Mouse (Mus musculus): ENCODE data around the gene Fbxo40.

DNA sequence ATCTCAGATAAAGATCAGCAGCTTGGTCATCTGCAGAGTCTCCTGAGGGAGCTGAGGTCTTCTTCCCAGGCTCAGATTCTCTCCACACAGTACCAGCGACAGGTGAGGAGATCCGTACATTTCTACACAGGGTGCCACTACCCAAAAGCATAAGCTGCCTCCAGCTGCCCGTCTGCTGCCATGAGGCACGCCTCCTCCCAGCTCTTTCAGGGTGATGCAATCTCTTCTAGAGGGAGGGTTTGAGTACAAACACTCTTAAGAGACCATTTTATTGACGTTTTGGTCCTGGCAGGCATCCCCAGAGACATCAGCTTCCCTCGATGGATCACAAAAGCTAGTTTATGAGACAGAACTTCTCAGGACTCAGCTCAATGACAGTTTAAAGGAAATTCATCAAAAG lies 64.5 kb downstream of the Fbxo40 start:
- TF ChIP-seq GATA1 (IDR thresholded peaks at IDR 0.05; ENCODE audit: borderline replicate concordance, low read length) (no peak), FLI1 (IDR thresholded peaks at IDR 0.05; ENCODE audit: low read length) (no peak)

Data from megakaryocyte, embryonic 14.5 days (primary cell).